Mouse (Mus musculus) hindbrain, embryonic 13.5 days (tissue): Measurements from ENCODE around the gene Atp6v0d1. TPM values are rescaled to one million over a fixed set of nuclear protein-coding genes. Genes with fewer than 3 reads are reported as not detected.

ENCODE experiments used
- ATAC-seq: fragments of 200-750 bp; cut with Nextera tagmentation; 2 replicates; pipeline ENCODE4 v1.8.0; 2017; ENCODE audit warnings: moderate TSS enrichment; ENCODE audit not compliant: low FRiP score
- H3K27ac ChIP-seq: fragments of 300-500 bp; sonication (generic); 2 replicates; pipeline ENCODE4 v1.5.1; 2015; ENCODE audit warnings: inconsistent platforms, mild to moderate bottlenecking, moderate library complexity
- H3K27me3 ChIP-seq: fragments of 300-500 bp; sonication (generic); 2 replicates; pipeline ENCODE4 v1.6.1; 2015; ENCODE audit warnings: mild to moderate bottlenecking, inconsistent platforms
- H3K36me3 ChIP-seq: fragments of 300-500 bp; sonication (generic); 2 replicates; pipeline ENCODE4 v1.6.1; 2015; ENCODE audit warnings: mild to moderate bottlenecking, inconsistent platforms
- H3K4me1 ChIP-seq: fragments of 300-500 bp; sonication (generic); replicated peaks from 2 replicates; pipeline ENCODE4 v1.6.1; 2015; ENCODE audit warnings: inconsistent platforms
- H3K4me2 ChIP-seq: fragments of 300-500 bp; sonication (generic); 2 replicates; pipeline ENCODE4 v1.6.1; 2015; ENCODE audit warnings: inconsistent platforms, mild to moderate bottlenecking, moderate library complexity
- H3K4me3 ChIP-seq: fragments of 300-500 bp; sonication (generic); 2 replicates; pipeline ENCODE4 v1.5.1; 2015; ENCODE audit warnings: mild to moderate bottlenecking, inconsistent platforms
- H3K9ac ChIP-seq: fragments of 300-500 bp; sonication (generic); 2 replicates; pipeline ENCODE4 v1.6.1; 2015; ENCODE audit warnings: mild to moderate bottlenecking, inconsistent platforms
- H3K9me3 ChIP-seq: fragments of 300-500 bp; sonication (generic); 2 replicates; pipeline ENCODE4 v1.6.1; 2016; ENCODE audit warnings: inconsistent platforms
- WGBS: fragments of 180-500 bp; shearing (Covaris S2); methylation state at CpG from one replicate; pipeline ENCODE4 v1.1.7; 2015; 5-methylcytosine and 5-hydroxymethylcytosine counted together
- polyA plus RNA-seq: library from polyadenylated mRNA; unstranded; fragments of >200 nt; fragmentation: Nextera tagmentation; extraction: Ambion mirVana; gene quantifications from 2 replicates; pipeline ENCODE4 v1.2.1, GENCODE M21; 2015

Gene Atp6v0d1
- polyA plus RNA-seq, result 201 and 203 TPM in 2 replicates

DNA sequence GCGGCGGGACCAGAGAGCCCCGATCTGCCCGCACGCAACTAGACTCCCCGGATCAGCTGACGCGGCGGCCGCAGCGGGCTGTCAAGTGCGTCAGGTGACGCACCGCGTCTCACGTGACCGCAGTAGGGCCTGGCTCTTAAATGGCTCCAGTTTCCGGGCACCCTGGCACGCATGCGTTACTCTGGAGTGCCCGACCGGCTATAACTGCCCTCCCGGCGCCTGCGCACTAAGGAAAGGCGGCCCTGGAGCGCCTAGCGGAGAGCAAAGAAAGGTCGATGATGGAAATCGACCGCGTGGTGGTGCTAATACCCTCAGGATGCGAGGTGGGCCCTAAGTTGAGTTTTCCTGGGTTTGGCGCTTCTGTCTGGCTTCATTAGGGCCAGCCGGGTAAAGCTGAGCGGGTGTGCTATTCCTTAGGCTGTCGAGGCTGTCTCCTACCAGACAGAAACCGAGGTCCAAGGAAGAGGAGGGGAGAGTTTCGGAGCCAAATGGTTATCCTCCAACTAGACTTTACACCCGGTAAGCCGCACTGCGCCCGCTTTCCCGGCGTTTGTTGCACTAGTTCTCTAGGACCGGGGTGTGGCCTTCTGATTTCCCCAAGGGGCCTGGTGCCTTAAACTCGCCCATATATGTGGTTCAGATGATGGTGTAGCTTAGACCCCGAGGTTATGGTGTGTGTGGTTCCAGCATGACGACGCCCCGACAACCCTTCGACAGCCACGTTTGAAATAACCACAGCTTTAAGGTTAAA is at the start of gene Atp6v0d1:
Atp6v0d1 (minus strand) TSS at position 96 of the 751 bp plus-strand sequence.
- Histone ChIP-seq H3K27ac (peak within 1 kb of the TSS; percentile 95), H3K4me1 (peaks cover 47% of the 10 kb centered on the region), H3K4me3 (peak within 1 kb of the TSS; percentile 89), H3K4me2 (peak within 1 kb of the TSS; percentile 90), H3K27me3 (no peaks in the 10 kb centered on the region), H3K9ac (peak within 1 kb of the TSS; percentile 92), H3K36me3 (peaks cover 4% of the 10 kb centered on the region), H3K9me3 (no peaks in the 10 kb centered on the region)
- ATAC-seq, result peak; percentile 98
- 3% methylated on average over 51 of the region's 53 CpGs for WGBS

GRCm38 (mm10) chr8:105613830-105614511 is 48.1 kb upstream of the Atp6v0d1 start:
- peak; percentile 66 for ATAC-seq
- H3K4me2 ChIP-seq, result peak overlapping the region; percentile 93
- H3K27me3 ChIP-seq, result peaks cover 41% of the 10 kb centered on the region
- peaks cover 26% of the 10 kb centered on the region for H3K4me1 ChIP-seq
- peak overlapping the region; percentile 47 for H3K4me3 ChIP-seq
- no peaks in the 10 kb centered on the region for H3K9me3 ChIP-seq
- peak overlapping the region; percentile 77 for H3K9ac ChIP-seq
- WGBS, result 3% methylated on average over 39 of the region's 50 CpGs
- peaks cover 42% of the 10 kb centered on the region for H3K36me3 ChIP-seq
- H3K27ac ChIP-seq, result no peak overlapping the region

GRCm38 (mm10) chr8:105613037-105613436 is 47.2 kb upstream of the Atp6v0d1 start:
- Histone ChIP-seq H3K27ac (no peak overlapping the region), H3K9ac (no peak overlapping the region; the same call in 1 of the 2 replicates), H3K4me2 (peak overlapping the region; percentile 93), H3K4me1 (peaks cover 29% of the 10 kb centered on the region), H3K9me3 (no peaks in the 10 kb centered on the region), H3K4me3 (peak overlapping the region; percentile 47), H3K27me3 (peaks cover 41% of the 10 kb centered on the region), H3K36me3 (peaks cover 33% of the 10 kb centered on the region)
- ATAC-seq, result no peak
- 4% methylated on average over 20 of the region's 20 CpGs for WGBS

DNA sequence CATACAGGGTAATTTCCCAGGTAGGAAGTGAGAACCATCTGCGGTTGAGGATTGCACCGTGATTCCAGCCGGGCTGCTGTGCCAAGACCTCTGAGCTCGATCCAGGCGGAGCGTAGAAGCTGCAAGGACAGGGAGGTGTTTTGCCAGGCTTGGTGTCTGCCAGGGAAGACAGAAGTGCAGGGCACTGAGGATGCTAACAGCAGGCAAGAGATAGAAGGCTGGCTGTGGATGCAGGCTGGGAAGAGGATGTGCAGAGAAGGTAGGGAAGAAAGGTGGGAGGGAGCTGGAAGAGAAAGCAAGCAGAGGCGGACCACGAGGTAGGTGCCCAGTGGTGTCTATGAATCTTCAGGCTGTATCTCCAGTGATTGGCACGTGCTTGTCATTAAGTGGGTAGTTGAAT is 46.0 kb upstream of the Atp6v0d1 start:
- no peak overlapping the region for H3K9ac ChIP-seq
- peaks cover 40% of the 10 kb centered on the region for H3K4me1 ChIP-seq
- no peak overlapping the region for H3K27ac ChIP-seq
- peaks cover 41% of the 10 kb centered on the region for H3K27me3 ChIP-seq
- peaks cover 21% of the 10 kb centered on the region for H3K36me3 ChIP-seq
- H3K4me3 ChIP-seq, result no peak overlapping the region
- H3K4me2 ChIP-seq, result no peak overlapping the region
- no peak for ATAC-seq
- H3K9me3 ChIP-seq, result no peaks in the 10 kb centered on the region
- 90% methylated on average over 9 of the region's 9 CpGs for WGBS

DNA sequence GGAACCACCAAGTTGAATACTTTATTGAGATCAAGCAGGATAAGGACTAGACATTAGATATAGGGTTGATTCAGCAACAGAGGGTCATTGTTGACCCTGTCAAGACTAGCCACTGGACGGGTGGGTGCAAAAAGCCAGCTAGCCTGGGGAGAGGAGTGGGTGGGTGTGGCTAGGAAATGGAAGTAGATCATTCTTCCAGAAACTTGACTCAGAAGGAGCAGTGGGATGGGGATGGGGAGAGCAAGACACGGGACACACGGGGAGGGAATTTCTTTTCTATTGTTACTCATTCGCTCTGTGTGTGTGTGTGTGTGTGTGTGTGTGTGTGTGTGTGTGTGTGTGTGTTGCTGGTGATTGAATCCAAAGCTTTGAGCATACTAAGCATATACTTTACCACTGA is 43.9 kb upstream of the Atp6v0d1 start:
- Histone ChIP-seq H3K27ac (no peak overlapping the region), H3K4me3 (no peak overlapping the region), H3K36me3 (peaks cover under 1% of the 10 kb centered on the region; the same call in 1 of the 2 replicates), H3K9ac (no peak overlapping the region), H3K27me3 (peaks cover 32% of the 10 kb centered on the region), H3K9me3 (no peaks in the 10 kb centered on the region), H3K4me2 (no peak overlapping the region), H3K4me1 (peaks cover 50% of the 10 kb centered on the region)
- 74% methylated on average over 4 of the region's 4 CpGs for WGBS
- ATAC-seq, result no peak

GRCm38 (mm10) chr8:105609355-105609754 is 43.5 kb upstream of the Atp6v0d1 start:
- Histone ChIP-seq H3K4me1 (peaks cover 50% of the 10 kb centered on the region), H3K27ac (no peak overlapping the region), H3K9ac (no peak overlapping the region), H3K4me2 (no peak overlapping the region), H3K27me3 (peaks cover 28% of the 10 kb centered on the region), H3K9me3 (no peaks in the 10 kb centered on the region), H3K36me3 (no peaks in the 10 kb centered on the region), H3K4me3 (no peak overlapping the region)
- WGBS, result 77% methylated on average over 2 of the region's 2 CpGs
- no peak for ATAC-seq

GRCm38 (mm10) chr8:105607684-105608083 is 41.8 kb upstream of the Atp6v0d1 start:
- Histone ChIP-seq H3K27me3 (peaks cover 15% of the 10 kb centered on the region), H3K4me1 (peaks cover 38% of the 10 kb centered on the region), H3K9me3 (no peaks in the 10 kb centered on the region), H3K4me2 (peak overlapping the region; percentile 93; the same call in 1 of the 2 replicates), H3K9ac (0 out of 2 replicates have a peak overlapping the region, but pooled peaks have one; percentile 93), H3K4me3 (no peak overlapping the region), H3K36me3 (no peaks in the 10 kb centered on the region), H3K27ac (no peak overlapping the region)
- WGBS, result 38% methylated on average over 4 of the region's 4 CpGs
- no peak for ATAC-seq

- WGBS, result 6% methylated on average over 10 of the region's 10 CpGs
These were observed 41.2 kb upstream of the Atp6v0d1 start for GRCm38 (mm10) chr8:105607062-105607461.

GRCm38 (mm10) chr8:105606189-105607023 is 40.6 kb upstream of the Atp6v0d1 start:
- Histone ChIP-seq H3K4me2 (peak overlapping the region; percentile 93), H3K9ac (peak overlapping the region; percentile 93), H3K36me3 (no peaks in the 10 kb centered on the region), H3K27ac (peak overlapping the region; percentile 94), H3K4me3 (peak overlapping the region; percentile 88), H3K4me1 (peaks cover 32% of the 10 kb centered on the region), H3K9me3 (no peaks in the 10 kb centered on the region), H3K27me3 (0 out of 2 replicates have a peak, but pooled peaks cover 4% of the 10 kb centered on the region)
- ATAC-seq, result peak; percentile 75
- under 1% methylated on average over 30 of the region's 30 CpGs for WGBS

More at GRCm38 (mm10) chr8:105607062-105607461, 41.2 kb upstream of the Atp6v0d1 start:
- Histone ChIP-seq H3K36me3 (no peaks in the 10 kb centered on the region), H3K9ac (peak overlapping the region; percentile 93), H3K27ac (peak overlapping the region; percentile 94), H3K4me2 (peak overlapping the region; percentile 93), H3K4me3 (peak overlapping the region; percentile 88), H3K9me3 (no peaks in the 10 kb centered on the region), H3K27me3 (peaks cover 9% of the 10 kb centered on the region), H3K4me1 (peaks cover 34% of the 10 kb centered on the region)
- ATAC-seq, result no peak

DNA sequence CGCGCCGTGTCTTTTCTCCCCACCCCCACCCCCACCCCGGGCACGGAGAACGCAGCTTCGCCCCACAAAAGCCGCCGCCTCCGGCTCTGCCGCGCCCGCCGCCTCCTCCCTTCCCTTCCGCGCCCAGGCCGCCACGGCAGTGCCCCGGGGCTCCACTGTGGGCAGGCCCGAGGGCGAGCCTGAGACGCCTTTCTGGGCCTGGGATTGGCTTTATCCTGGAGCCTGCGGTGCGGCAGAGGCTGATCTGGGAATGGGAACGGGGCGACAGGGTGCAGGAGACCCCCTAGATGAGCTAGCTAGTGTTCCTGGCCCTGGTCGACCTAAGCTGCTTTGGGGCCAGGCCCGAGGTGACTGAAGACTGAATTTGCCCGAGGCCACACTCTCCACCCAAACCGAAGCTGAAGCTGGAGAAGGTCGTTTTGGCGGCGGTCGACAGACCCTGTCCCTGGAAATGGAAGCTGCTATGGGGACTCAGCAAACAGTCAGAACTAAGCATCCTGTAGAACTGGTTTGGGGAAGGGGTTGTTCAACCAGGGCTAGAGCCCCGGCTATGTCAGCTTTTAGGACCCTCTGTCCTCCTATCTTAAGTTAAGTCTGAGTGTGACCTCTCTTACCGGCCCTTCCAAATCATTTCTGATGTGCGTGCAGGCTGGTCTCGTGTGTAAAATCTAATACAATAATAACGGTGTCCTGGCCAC is 39.8 kb upstream of the Atp6v0d1 start:
- Histone ChIP-seq H3K4me3 (peak overlapping the region; percentile 88), H3K4me1 (peaks cover 32% of the 10 kb centered on the region), H3K27ac (peak overlapping the region; percentile 94), H3K36me3 (no peaks in the 10 kb centered on the region), H3K9me3 (no peaks in the 10 kb centered on the region), H3K27me3 (no peaks in the 10 kb centered on the region), H3K4me2 (peak overlapping the region; percentile 93), H3K9ac (peak overlapping the region; percentile 93)
- WGBS, result 2% methylated on average over 33 of the region's 39 CpGs
- ATAC-seq, result peak; percentile 23

GRCm38 (mm10) chr8:105604804-105605381 is 39.0 kb upstream of the Atp6v0d1 start, which contains the start of gene Ripor1:
TSS of gene Ripor1 (plus strand) at chr8:105605255.
- Histone ChIP-seq H3K9ac (peak within 1 kb of the TSS; percentile 93), H3K36me3 (no peaks in the 10 kb centered on the region), H3K27ac (peak within 1 kb of the TSS; percentile 94), H3K27me3 (no peaks in the 10 kb centered on the region), H3K9me3 (no peaks in the 10 kb centered on the region), H3K4me1 (peaks cover 32% of the 10 kb centered on the region), H3K4me2 (peak within 1 kb of the TSS; percentile 93), H3K4me3 (peak within 1 kb of the TSS; percentile 88)
- ATAC-seq, result peak; percentile 71
- WGBS, result under 1% methylated on average over 38 of the region's 42 CpGs
